Mouse (Mus musculus) cerebellum, adult 2 months (tissue): ENCODE measurements around the gene Pax9. TPM values are rescaled to one million over a fixed set of nuclear protein-coding genes. Genes with fewer than 3 reads are reported as not detected.

Experiments used
- DNase-seq, 2 experiments: peaks; one replicate each; pipeline ENCODE4 v3.0.0; 2021
- H3K27ac ChIP-seq: fragments of 200-500 bp; 2 replicates; pipeline ENCODE4 v1.5.1; 2012; ENCODE audit warnings: low read length, control low read depth, inconsistent platforms; ENCODE audit not compliant: insufficient read depth
- H3K27me3 ChIP-seq: fragments of 200-500 bp; 2 replicates; pipeline ENCODE4 v1.6.1; 2012; ENCODE audit warnings: inconsistent platforms, mild to moderate bottlenecking, low read length, moderate library complexity; ENCODE audit not compliant: control insufficient read depth, insufficient read depth
- H3K4me1 ChIP-seq: fragments of 200-500 bp; 2 replicates; pipeline ENCODE4 v1.6.1; 2011; ENCODE audit warnings: low read length; ENCODE audit not compliant: control insufficient read depth, insufficient read depth
- H3K4me3 ChIP-seq: fragments of 200-500 bp; replicated peaks from 2 replicates; pipeline ENCODE3; 2011; ENCODE audit warnings: mild to moderate bottlenecking, low read depth, low read length, control low read depth; ENCODE audit not compliant: insufficient read depth
- CTCF ChIP-seq: fragments of 200-500 bp; IDR thresholded peaks from 2 replicates; pipeline ENCODE4 v1.5.1; 2011; ENCODE audit warnings: low read depth, mild to moderate bottlenecking, control low read depth, low read length, moderate library complexity, borderline replicate concordance; ENCODE audit not compliant: insufficient read depth
- POLR2A ChIP-seq: fragments of 200-500 bp; IDR thresholded peaks from 2 replicates; pipeline ENCODE4 v1.6.1; 2011; ENCODE audit warnings: low read length, control low read depth, borderline replicate concordance; ENCODE audit not compliant: insufficient read depth
- WGBS: fragments of 180-500 bp; shearing (Covaris S2); methylation state at CpG from one replicate; pipeline ENCODE4 v1.1.7; 2018; 5-methylcytosine and 5-hydroxymethylcytosine counted together
- polyA plus RNA-seq: library from polyadenylated mRNA; depleted of rRNA; stranded (reverse); fragments of >200 nt; gene quantifications from 2 replicates; pipeline ENCODE4 v1.2.3, GENCODE M21; 2012; rRNA removed

Pax9 gene
- polyA plus RNA-seq, 1 experiment, result not detected

- 0 out of 2 replicates have a peak, but pooled peaks cover 6% of the 10 kb centered on the region for H3K4me1 ChIP-seq
- TF ChIP-seq POLR2A, result no peak
- no peak for TF ChIP-seq CTCF
- DNase-seq, result no peak
- WGBS, result 10% methylated on average over 3 of the region's 3 CpGs
- H3K4me3 ChIP-seq, result no peak overlapping the region
- no peak overlapping the region for H3K27ac ChIP-seq
- H3K27me3 ChIP-seq, result peaks cover 8% of the 10 kb centered on the region; the same call in 1 of the 2 replicates
Observed at GRCm38 (mm10) chr12:56699351-56699750, 7.8 kb downstream of the Pax9 start.

DNA sequence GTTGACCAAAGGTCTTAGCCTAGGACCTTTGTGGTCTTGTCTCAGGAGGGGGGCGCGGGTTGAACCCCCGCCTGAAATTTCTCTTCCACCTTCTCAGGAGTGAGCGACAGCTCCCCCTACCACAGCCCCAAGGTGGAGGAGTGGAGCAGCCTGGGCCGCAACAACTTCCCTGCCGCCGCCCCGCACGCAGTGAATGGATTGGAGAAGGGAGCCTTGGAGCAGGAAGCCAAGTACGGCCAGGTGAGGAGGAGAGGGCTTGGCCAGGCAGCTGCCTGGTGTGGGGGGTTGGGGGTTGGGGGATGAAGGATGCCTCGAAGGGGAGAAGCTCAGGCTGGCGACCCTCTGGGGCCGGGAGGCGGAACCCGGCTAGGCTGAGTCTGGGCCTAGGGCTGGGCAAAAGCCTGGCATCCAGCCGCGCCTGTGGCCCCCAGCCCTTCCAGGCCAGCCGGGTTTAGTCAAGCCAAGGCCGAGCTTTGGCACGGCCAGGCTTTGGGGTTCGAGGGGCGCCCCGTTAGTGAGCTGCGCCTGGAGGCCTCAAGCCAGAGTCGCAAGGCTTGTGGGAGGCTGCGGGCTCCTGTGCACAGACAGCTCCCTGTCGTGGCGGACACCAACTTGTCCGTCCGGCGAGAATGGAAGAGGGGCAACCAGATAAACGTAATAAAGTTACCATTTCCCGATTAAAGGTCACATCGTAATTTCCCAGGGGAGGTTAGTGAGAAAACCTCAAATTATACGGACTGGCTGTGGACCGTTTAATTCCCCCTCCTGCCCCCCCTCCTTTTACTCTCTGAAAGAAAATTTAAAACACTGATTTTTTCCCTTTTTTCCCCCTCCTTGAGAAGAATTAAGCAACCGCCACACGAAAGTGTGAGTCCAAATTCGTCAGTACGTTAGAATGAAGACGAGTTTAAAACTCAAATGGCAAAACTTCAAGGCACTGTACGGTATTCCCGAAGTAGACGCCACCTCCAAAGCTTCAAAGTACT, 8.6 kb downstream of the Pax9 start:
- H3K27me3 ChIP-seq, result peaks cover 8% of the 10 kb centered on the region; the same call in 1 of the 2 replicates
- H3K27ac ChIP-seq, result no peak overlapping the region
- no peak for TF ChIP-seq CTCF
- no peak for TF ChIP-seq POLR2A
- 0 out of 2 replicates have a peak, but pooled peaks cover 6% of the 10 kb centered on the region for H3K4me1 ChIP-seq
- H3K4me3 ChIP-seq, result no peak overlapping the region
- WGBS, result 5% methylated on average over 44 of the region's 44 CpGs
- no peak for DNase-seq

DNA sequence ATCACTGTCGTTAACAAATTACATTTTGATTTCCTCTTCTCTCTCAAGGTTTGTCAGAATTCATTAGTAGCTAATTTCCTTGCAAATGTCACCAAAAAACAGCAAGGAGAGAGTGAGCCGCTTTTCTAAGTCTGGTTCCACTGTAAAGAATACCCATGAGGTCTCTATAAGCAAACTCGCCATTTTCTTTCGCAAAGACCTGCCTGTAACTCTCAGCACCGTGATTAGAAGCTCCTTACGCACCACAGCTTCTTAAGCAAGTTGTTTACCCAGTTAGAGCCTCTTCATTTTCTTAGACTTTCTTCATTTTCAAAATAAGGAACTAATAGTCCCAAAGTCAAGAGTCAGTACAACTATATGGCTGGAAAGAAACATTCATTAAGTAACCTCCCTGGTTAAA, 9.4 kb downstream of the Pax9 start:
- Histone ChIP-seq H3K27ac (no peak overlapping the region), H3K4me3 (no peak overlapping the region), H3K27me3 (peaks cover 8% of the 10 kb centered on the region; the same call in 1 of the 2 replicates), H3K4me1 (0 out of 2 replicates have a peak, but pooled peaks cover 6% of the 10 kb centered on the region)
- 7% methylated on average over 6 of the region's 6 CpGs for WGBS
- no peak for DNase-seq
- TF ChIP-seq CTCF (no peak), POLR2A (no peak)

DNA sequence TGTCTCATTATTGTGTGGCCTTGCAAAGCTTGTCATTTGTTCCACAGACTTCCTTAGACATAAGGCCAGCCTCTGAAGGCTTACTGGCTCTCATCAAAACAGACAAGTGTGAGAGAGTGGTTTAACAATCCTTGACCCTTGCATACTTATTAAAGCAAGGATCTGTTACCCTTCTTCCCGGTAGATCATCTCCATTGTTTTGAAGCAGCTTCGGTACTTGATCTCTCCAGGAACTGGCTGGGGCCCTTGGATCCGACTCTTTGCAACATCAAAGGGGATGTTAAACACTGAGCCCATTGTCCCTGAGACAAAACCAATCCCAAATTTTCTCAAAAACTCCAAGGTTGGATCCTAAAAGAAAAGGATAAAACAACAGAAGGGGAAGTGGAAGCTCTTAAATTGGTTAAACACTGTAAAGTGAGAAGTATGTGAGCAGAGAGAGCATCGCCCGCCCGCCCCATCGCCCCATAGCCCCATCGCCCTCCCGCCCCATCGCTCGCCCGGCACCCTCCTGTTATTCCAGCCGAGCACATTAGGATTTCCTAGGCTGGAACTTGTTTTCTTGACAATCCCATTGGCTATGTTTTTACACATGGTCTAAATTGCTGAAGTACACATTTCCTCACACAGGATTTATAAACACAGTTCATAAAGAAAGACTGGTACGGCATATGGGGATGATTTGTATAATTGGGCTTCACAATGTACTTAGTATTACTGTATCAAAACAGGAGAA, 26.6 kb downstream of the Pax9 start:
- Histone ChIP-seq H3K27me3 (no peaks in the 10 kb centered on the region; the same call in 1 of the 2 replicates), H3K4me3 (no peak overlapping the region), H3K4me1 (no peaks in the 10 kb centered on the region), H3K27ac (no peak overlapping the region)
- 31% methylated on average over 14 of the region's 14 CpGs for WGBS
- TF ChIP-seq POLR2A, result no peak
- no peak for TF ChIP-seq CTCF
- no peak for DNase-seq

- DNase-seq, result no peak
- WGBS, result 47% methylated on average over 6 of the region's 6 CpGs
- no peak for TF ChIP-seq CTCF
- no peak for TF ChIP-seq POLR2A
- H3K4me1 ChIP-seq, result no peaks in the 10 kb centered on the region
- no peak overlapping the region for H3K4me3 ChIP-seq
- no peak overlapping the region for H3K27ac ChIP-seq
- H3K27me3 ChIP-seq, result no peaks in the 10 kb centered on the region; the same call in 1 of the 2 replicates
Observed at GRCm38 (mm10) chr12:56718707-56719051, 27.1 kb downstream of the Pax9 start.

- Histone ChIP-seq H3K4me3 (no peak overlapping the region), H3K27me3 (no peaks in the 10 kb centered on the region), H3K27ac (no peak overlapping the region), H3K4me1 (no peaks in the 10 kb centered on the region)
- 15% methylated on average over 4 of the region's 4 CpGs for WGBS
- TF ChIP-seq POLR2A, result no peak
- TF ChIP-seq CTCF, result no peak
- no peak for DNase-seq
Observed at GRCm38 (mm10) chr12:56727631-56728030, 36.1 kb downstream of the Pax9 start.

DNA sequence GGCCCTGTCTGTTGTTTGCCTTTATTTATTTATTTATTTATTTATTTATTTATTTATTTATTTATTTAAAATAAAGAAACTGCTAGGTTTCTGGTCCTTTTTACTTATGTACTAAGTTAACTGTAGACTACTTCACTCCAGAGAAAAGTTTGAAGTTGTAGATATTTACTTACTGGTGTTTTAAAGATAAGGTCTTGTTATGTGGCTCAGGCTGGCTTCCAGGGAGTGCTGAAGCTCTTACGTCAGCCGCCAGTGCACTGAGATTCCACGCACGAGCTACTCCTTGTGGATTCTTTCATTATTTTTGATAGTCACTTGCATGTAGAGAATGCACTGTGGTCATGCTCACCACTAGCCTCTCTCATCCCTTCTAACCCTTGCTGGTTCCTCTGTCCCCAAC, 45.5 kb downstream of the Pax9 start:
- no peak overlapping the region for H3K4me3 ChIP-seq
- H3K27me3 ChIP-seq, result no peaks in the 10 kb centered on the region
- no peak for DNase-seq
- TF ChIP-seq CTCF (no peak), POLR2A (no peak)
- WGBS, result 83% methylated on average over 4 of the region's 4 CpGs
- no peak overlapping the region for H3K27ac ChIP-seq
- no peaks in the 10 kb centered on the region for H3K4me1 ChIP-seq

Other genes with a start within 250 kb of the Pax9 start
- not detected in 2 replicates for gene Nkx2-1, start 154.9 kb upstream of the Pax9 start, polyA plus RNA-seq
- gene Nkx2-9, start 78.5 kb upstream of the Pax9 start, polyA plus RNA-seq, result 3.9 and 4.9 TPM in 2 replicates